Mouse (Mus musculus) layer of hippocampus, postnatal 36 days (tissue): ENCODE measurements at regions not wholly inside any gene's neighbourhood (a gene's known extent, or its start where the extent isn't known, plus 50 kb on each side); places are given as distances from the start of the nearest gene placed in this dataset.

ENCODE experiments used
- DNase-seq, 2 experiments: peaks; one replicate each; pipeline ENCODE4 v3.0.0; 2022

GRCm38 (mm10) chr3:107826241-107826760 is 50.7 kb upstream of the Eps8l3 start:
- DNase-seq, result no peak

GRCm38 (mm10) chr3:107825468-107825867 is 51.6 kb upstream of the Eps8l3 start:
- peak; percentile 40 to 50 for DNase-seq

- no peak for DNase-seq
These were observed 52.7 kb upstream of the Eps8l3 start for GRCm38 (mm10) chr3:107824378-107824777.

GRCm38 (mm10) chr3:107823655-107824266 is 53.3 kb upstream of the Eps8l3 start:
- no peak for DNase-seq

- no peak for DNase-seq
These were observed 53.9 kb upstream of the Eps8l3 start for GRCm38 (mm10) chr3:107823177-107823576.

- DNase-seq, result no peak
These were observed 54.5 kb upstream of the Eps8l3 start for GRCm38 (mm10) chr3:107822499-107822898.

- DNase-seq, result no peak
These were observed 55.1 kb upstream of the Eps8l3 start for GRCm38 (mm10) chr3:107821952-107822351.

GRCm38 (mm10) chr3:107819622-107820021 is 57.4 kb upstream of the Eps8l3 start:
- no peak for DNase-seq

- DNase-seq, result no peak
These were observed 58.2 kb upstream of the Eps8l3 start for GRCm38 (mm10) chr3:107818616-107819495.

GRCm38 (mm10) chr3:107816031-107816430 is 55.8 kb upstream of the Csf1 start:
- DNase-seq, result no peak

- no peak for DNase-seq
These were observed 54.0 kb upstream of the Csf1 start for GRCm38 (mm10) chr3:107814280-107814679.

- DNase-seq, result no peak
These were observed 52.6 kb upstream of the Csf1 start for GRCm38 (mm10) chr3:107812885-107813284.

- DNase-seq, result no peak
These were observed 52.1 kb upstream of the Csf1 start for GRCm38 (mm10) chr3:107812341-107812740.

- DNase-seq, result no peak
These were observed 50.3 kb upstream of the Csf1 start for GRCm38 (mm10) chr3:107810452-107811050.
